In the genomic region with DNA sequence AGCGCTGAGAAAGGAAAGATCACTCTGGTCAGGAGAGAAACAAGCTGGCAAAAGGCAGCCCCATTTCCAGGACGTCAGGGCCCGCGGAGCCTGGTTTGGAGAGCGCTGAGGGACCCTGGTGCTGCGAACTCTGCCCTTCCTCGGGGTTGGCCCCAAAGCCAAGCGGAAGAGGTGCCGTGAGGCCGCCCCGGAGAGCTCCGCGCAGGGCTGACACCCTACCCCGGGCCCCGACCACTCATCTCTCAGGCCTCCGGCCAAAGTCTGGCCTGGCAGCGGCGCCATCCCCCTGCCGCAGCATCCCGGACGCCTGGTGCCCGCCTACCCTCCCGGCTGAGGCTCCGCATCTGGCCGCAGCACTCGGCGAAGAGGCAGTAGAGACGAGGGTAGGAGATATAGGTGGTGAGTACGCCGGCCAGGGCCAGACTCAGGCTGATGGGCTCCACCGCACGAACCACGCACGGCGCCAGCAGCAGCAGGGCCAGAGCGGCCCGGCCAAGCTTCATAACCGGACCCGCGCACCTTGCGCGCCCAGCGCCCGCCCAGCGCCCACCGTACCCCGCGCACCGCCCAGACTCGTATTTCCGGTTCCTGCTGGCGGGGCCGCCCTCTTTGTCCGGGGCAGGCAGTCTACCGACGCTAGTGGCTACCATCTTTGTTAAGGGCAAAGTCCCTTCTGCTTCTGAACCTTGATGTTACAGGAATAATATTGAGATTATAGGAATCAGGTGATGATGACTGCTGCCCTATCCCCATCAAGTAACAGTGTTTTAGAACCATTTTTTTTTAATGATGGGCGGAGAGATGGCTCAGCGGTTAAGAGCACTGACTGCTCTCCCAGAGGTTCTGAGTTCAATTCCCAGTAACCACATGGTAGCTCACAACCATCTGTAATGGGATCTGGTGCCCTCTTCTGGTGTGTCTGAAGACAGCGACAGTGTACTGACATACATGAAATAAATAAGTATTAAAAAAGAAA, we compare ENCODE assay signal across 8 mouse cellular contexts. TPM values are rescaled to one million over a fixed set of nuclear protein-coding genes. Genes with fewer than 3 reads are reported as not detected.
A peak's percentile ranks its signal among the peaks of the same experiment; 100 is the strongest.
DNase-seq lines count a peak whose midpoint lies in the region; ATAC-seq and TF ChIP-seq lines count a peak whose summit lies in the region.

A gene (minus strand): TSS at position 582 of the 976 bp plus-strand sequence.

- peaks cover 33% of the 10 kb centered on the region for H3K36me3 ChIP-seq in ES-E14 (ENCODE audit: control insufficient read depth, insufficient read depth, low read length, poor library complexity, severe bottlenecking)
- H3K36me3 ChIP-seq in forebrain, embryonic 16.5 days (ENCODE audit: control insufficient read depth, insufficient read depth) = peaks cover 4% of the 10 kb centered on the region
- peaks cover 39% of the 10 kb centered on the region for H3K36me3 ChIP-seq in lung, embryonic 14.5 days (ENCODE audit: insufficient read depth)
- peaks cover 18% of the 10 kb centered on the region for H3K36me3 ChIP-seq in thymus, adult 2 months (ENCODE audit: control insufficient read depth, insufficient read depth, low read length)

- H3K27me3 ChIP-seq in forebrain, embryonic 16.5 days (replicated peaks; ENCODE audit: control insufficient read depth, insufficient read depth, low read length) = no peaks in the 10 kb centered on the region
- H3K27me3 ChIP-seq in lung, embryonic 14.5 days (ENCODE audit: insufficient read depth, low read length) = no peaks in the 10 kb centered on the region
- H3K27me3 ChIP-seq in thymus, adult 2 months (ENCODE audit: control insufficient read depth, insufficient read depth, low read length) = no peaks in the 10 kb centered on the region

- peak; percentile 58 for TF ChIP-seq CTCF in layer of hippocampus, adult 2 months (conservative IDR thresholded peaks at IDR 0.05)
- peak; percentile 12; the same call in 1 of the 2 replicates for TF ChIP-seq CTCF in lung, embryonic 14.5 days (IDR thresholded peaks at IDR 0.05; ENCODE audit: low read depth)
- TF ChIP-seq CTCF in olfactory bulb, adult 2 months (IDR thresholded peaks at IDR 0.05; ENCODE audit: insufficient read depth, low read depth, low read length) = no peak
- TF ChIP-seq CTCF in thymus, adult 2 months (IDR thresholded peaks at IDR 0.05; ENCODE audit: borderline replicate concordance, control insufficient read depth, extremely low read depth, insufficient read depth, low read length, poor library complexity) = no peak

- peaks cover 0 to 5% of the 10 kb centered on the region in 2 experiments; a peak in 2 of 4 replicates for H3K4me1 ChIP-seq in ES-E14 (ENCODE audit: control insufficient read depth in 2 of 2, insufficient read depth in 2 of 2, low read length in 2 of 2, poor library complexity in 1 of 2)
- H3K4me1 ChIP-seq in forebrain, embryonic 16.5 days (replicated peaks; ENCODE audit: control insufficient read depth, insufficient read depth, low read length) = peaks cover 23% of the 10 kb centered on the region
- peaks cover 10% of the 10 kb centered on the region for H3K4me1 ChIP-seq in lung, embryonic 14.5 days (ENCODE audit: insufficient read depth)
- H3K4me1 ChIP-seq in olfactory bulb, adult 2 months (ENCODE audit: control insufficient read depth, insufficient read depth, low read length) = peaks cover 25% of the 10 kb centered on the region
- H3K4me1 ChIP-seq in thymus, adult 2 months (replicated peaks; ENCODE audit: control insufficient read depth, insufficient read depth, low read length) = peaks cover 15% of the 10 kb centered on the region

- WGBS in forebrain, embryonic 16.5 days = 2% methylated on average over 59 of the region's 59 CpGs
- WGBS in lung, embryonic 14.5 days = 2% methylated on average over 59 of the region's 59 CpGs
- WGBS in olfactory bulb, adult 2 months = 2% methylated on average over 59 of the region's 59 CpGs
- WGBS in thymus, adult 2 months = 4% methylated on average over 59 of the region's 59 CpGs

- no peaks in the 10 kb centered on the region; the same call in 1 of the 2 replicates for H3K9me3 ChIP-seq in ES-E14 (ENCODE audit: control insufficient read depth, insufficient read depth, low read depth, low read length)
- no peaks in the 10 kb centered on the region for H3K9me3 ChIP-seq in forebrain, embryonic 16.5 days (ENCODE audit: control insufficient read depth, low read length)
- H3K9me3 ChIP-seq in lung, embryonic 14.5 days (ENCODE audit: low read depth, low read length) = no peaks in the 10 kb centered on the region

- H3K9ac ChIP-seq in ES-E14 (ENCODE audit: insufficient read depth, low read depth, low read length, poor library complexity, severe bottlenecking) = peak within 1 kb of the TSS; percentile 80
- peak within 1 kb of the TSS; percentile 96 for H3K9ac ChIP-seq in forebrain, embryonic 16.5 days (replicated peaks; ENCODE audit: low read depth, low read length)
- H3K9ac ChIP-seq in lung, embryonic 14.5 days = peak within 1 kb of the TSS; percentile 89

- intact Hi-C loops in heart, postnatal 36 days (cut with DNase I) = loop anchor here (1.0 kb wide), 1 partner anchor 14 kb away; no protein-coding TSS in a partner anchor

- no peak within 1 kb of the TSS for H3K27ac ChIP-seq in ES-E14 (ENCODE audit: insufficient read depth, low read depth, low read length, poor library complexity, severe bottlenecking)
- H3K27ac ChIP-seq in forebrain, embryonic 16.5 days (ENCODE audit: low read length) = peak within 1 kb of the TSS; percentile 75
- H3K27ac ChIP-seq in layer of hippocampus, adult 2 months = peak within 1 kb of the TSS; percentile 95
- peak within 1 kb of the TSS; percentile 72 for H3K27ac ChIP-seq in lung, embryonic 14.5 days (ENCODE audit: low read depth)
- H3K27ac ChIP-seq in olfactory bulb, adult 2 months (ENCODE audit: insufficient read depth, low read depth, low read length) = 0 out of 2 replicates have a peak within 1 kb of the TSS, but pooled peaks have one; percentile 18
- no peak within 1 kb of the TSS for H3K27ac ChIP-seq in thymus, adult 2 months (ENCODE audit: control insufficient read depth, insufficient read depth, low read length)

- peak; percentile 81 for TF ChIP-seq POLR2A in olfactory bulb, adult 2 months (IDR thresholded peaks at IDR 0.05; ENCODE audit: insufficient read depth, low read depth, low read length)
- peak; percentile 60; the same call in 1 of the 2 replicates for TF ChIP-seq POLR2A in thymus, adult 2 months (IDR thresholded peaks at IDR 0.05; ENCODE audit: control insufficient read depth, extremely low read depth, insufficient read depth, low read length, poor library complexity)

- in situ Hi-C loops in ES-E14 (cut with MboI; ENCODE audit: low sequenced_read_pairs in 2 of 2, unreplicated experiment in 2 of 2) = no loop called here

- peak; percentile 83 for DNase-seq in ES-E14 (ENCODE audit: low read depth, low spot score)
- DNase-seq in cerebellum, adult 11-12 months = peak; percentile 90
- peak; percentile 86 to 89 for DNase-seq in heart, postnatal 36 days
- DNase-seq in layer of hippocampus, adult 2 months (ENCODE audit: low spot score in 2 of 2) = peak; percentile 90 to 93
- peak; percentile 95 for DNase-seq in lung, embryonic 14.5 days
- peak; percentile 87 for DNase-seq in thymus, adult 2 months

- peak within 1 kb of the TSS; percentile 74 to 86 for H3K4me3 ChIP-seq in ES-E14 (ENCODE audit: insufficient read depth in 1 of 2, low read depth in 1 of 2, low read length in 2 of 2, poor library complexity in 1 of 2, severe bottlenecking in 1 of 2)
- peak within 1 kb of the TSS; percentile 100 for H3K4me3 ChIP-seq in forebrain, embryonic 16.5 days (replicated peaks; ENCODE audit: low read length)
- peak within 1 kb of the TSS; percentile 90 for H3K4me3 ChIP-seq in layer of hippocampus, adult 2 months
- H3K4me3 ChIP-seq in lung, embryonic 14.5 days (ENCODE audit: low read depth, low read length) = peak within 1 kb of the TSS; percentile 96
- H3K4me3 ChIP-seq in olfactory bulb, adult 2 months (ENCODE audit: insufficient read depth, low read depth, low read length) = peak within 1 kb of the TSS; percentile 77
- peak within 1 kb of the TSS; percentile 95 for H3K4me3 ChIP-seq in thymus, adult 2 months (ENCODE audit: control insufficient read depth, insufficient read depth, low read length)

- H3K4me2 ChIP-seq in forebrain, embryonic 16.5 days (ENCODE audit: low read length) = peak within 1 kb of the TSS; percentile 96
- peak within 1 kb of the TSS; percentile 93 for H3K4me2 ChIP-seq in lung, embryonic 14.5 days

- ATAC-seq in forebrain, embryonic 16.5 days = peak; percentile 97
- ATAC-seq in lung, embryonic 14.5 days (ENCODE audit: insufficient read depth) = peak; percentile 94

TF ChIP-seq in ES-E14, 5 proteins besides CTCF, POLR2A, EP300 and RAD21:
- TF ChIP-seq HCFC1 (IDR thresholded peaks at IDR 0.05; ENCODE audit: borderline replicate concordance, insufficient read depth, low read length) (peak; percentile 91), ZNF384 (IDR thresholded peaks at IDR 0.05; ENCODE audit: low read depth, low read length) (no peak)

RNA-seq across cellular contexts. Expression of the gene that starts here (rescaled TPM):
- total RNA-seq in ES-E14 (2012; rRNA removed) = 73.6 and 93.0 TPM in 2 replicates
- polyA plus RNA-seq in forebrain, embryonic 16.5 days (2015; fragmentation: Nextera tagmentation; extraction: Ambion mirVana) = 105 and 108 TPM in 2 replicates
- total RNA-seq in heart, postnatal 36 days (2021) = 10 to 100 TPM; 11.0 to 12.5 TPM
- total RNA-seq in layer of hippocampus, adult 2 months (2021) = 10 to 100 TPM; 52.4 to 56.7 TPM
- polyA plus RNA-seq in lung, embryonic 14.5 days (2014; fragmentation: Nextera tagmentation; extraction: Ambion mirVana) = 66.4 and 71.6 TPM in 2 replicates
- not detected in 2 replicates for polyA plus RNA-seq in olfactory bulb, adult 2 months (2012; ENCODE audit: insufficient read depth, insufficient read length, low replicate concordance, missing spikeins)
- polyA plus RNA-seq in thymus, adult 2 months (2012; rRNA removed) = 61.1 and 65.7 TPM in 2 replicates

Comparison
In these comparisons a context has a peak if more than half of its experiments do, and no peak if none do; other contexts are left out.
1. H3K27ac ChIP-seq: peak in forebrain, embryonic 16.5 days (single experiment), layer of hippocampus, adult 2 months (single experiment), lung, embryonic 14.5 days (single experiment) and olfactory bulb, adult 2 months (single experiment); none in ES-E14 (single experiment) and thymus, adult 2 months (single experiment).
2. CTCF ChIP-seq: peak in layer of hippocampus, adult 2 months (single experiment) and lung, embryonic 14.5 days (single experiment); none in olfactory bulb, adult 2 months (single experiment) and thymus, adult 2 months (single experiment).
3. Peak in every context shown above with its lines, with median percentiles within 50 percentile points of each other: DNase-seq, H3K4me3 ChIP-seq and H3K9ac ChIP-seq.